Mouse (Mus musculus) heart, adult 9 months (tissue): Measurements from ENCODE around the gene Adrb1.

Experiments used
- DNase-seq, 2 experiments: peaks; one replicate each; pipeline ENCODE4 v3.0.0; 2022; ENCODE audit warnings: low spot score in 2 of 2

Adrb1 gene

GRCm38 (mm10) chr19:56703238-56704097 is 18.5 kb upstream of the Adrb1 start:
- DNase-seq: no peak

GRCm38 (mm10) chr19:56705026-56705675 is 16.8 kb upstream of the Adrb1 start:
- DNase-seq: no peak

- DNase-seq: no peak
These were observed 13.2 kb upstream of the Adrb1 start for GRCm38 (mm10) chr19:56708794-56709193.

GRCm38 (mm10) chr19:56710131-56710905 is 11.7 kb upstream of the Adrb1 start:
- no peak for DNase-seq

GRCm38 (mm10) chr19:56713613-56714012 is 8.4 kb upstream of the Adrb1 start:
- DNase-seq: no peak

- no peak for DNase-seq
These were observed 7.3 kb upstream of the Adrb1 start for GRCm38 (mm10) chr19:56714661-56715170.

- no peak for DNase-seq
These were observed 4.0 kb upstream of the Adrb1 start for GRCm38 (mm10) chr19:56718046-56718445.

GRCm38 (mm10) chr19:56720882-56721281 is 1.1 kb upstream of the Adrb1 start:
- no peak for DNase-seq

- DNase-seq: no peak
These were observed 300 bp downstream of the Adrb1 start for GRCm38 (mm10) chr19:56722291-56722707.

- DNase-seq: no peak
These were observed 822 bp downstream of the Adrb1 start for GRCm38 (mm10) chr19:56722711-56723330.

- no peak for DNase-seq
These were observed 1.5 kb downstream of the Adrb1 start for GRCm38 (mm10) chr19:56723331-56724125.

- no peak for DNase-seq
These were observed 2.2 kb downstream of the Adrb1 start for GRCm38 (mm10) chr19:56724126-56724597.

GRCm38 (mm10) chr19:56727170-56727877 is 5.3 kb downstream of the Adrb1 start:
- DNase-seq: no peak

- no peak for DNase-seq
These were observed 12.1 kb downstream of the Adrb1 start for GRCm38 (mm10) chr19:56734033-56734572.

GRCm38 (mm10) chr19:56735747-56736146 is 13.7 kb downstream of the Adrb1 start:
- DNase-seq: no peak

GRCm38 (mm10) chr19:56736287-56736686 is 14.3 kb downstream of the Adrb1 start:
- peak; percentile 46 to 74 for DNase-seq

- peak in 1 of 2 experiments; percentile 67 for DNase-seq
These were observed 23.1 kb downstream of the Adrb1 start for GRCm38 (mm10) chr19:56745061-56745460.

- DNase-seq: peak; percentile 44 to 54
These were observed 23.5 kb downstream of the Adrb1 start for GRCm38 (mm10) chr19:56745528-56745927.

- DNase-seq: no peak
These were observed 24.6 kb downstream of the Adrb1 start for GRCm38 (mm10) chr19:56746618-56747017.

GRCm38 (mm10) chr19:56747878-56748277 is 25.9 kb downstream of the Adrb1 start:
- peak; percentile 50 to 51 for DNase-seq
